Mouse (Mus musculus): ENCODE data around the gene Timm50.

DNA sequence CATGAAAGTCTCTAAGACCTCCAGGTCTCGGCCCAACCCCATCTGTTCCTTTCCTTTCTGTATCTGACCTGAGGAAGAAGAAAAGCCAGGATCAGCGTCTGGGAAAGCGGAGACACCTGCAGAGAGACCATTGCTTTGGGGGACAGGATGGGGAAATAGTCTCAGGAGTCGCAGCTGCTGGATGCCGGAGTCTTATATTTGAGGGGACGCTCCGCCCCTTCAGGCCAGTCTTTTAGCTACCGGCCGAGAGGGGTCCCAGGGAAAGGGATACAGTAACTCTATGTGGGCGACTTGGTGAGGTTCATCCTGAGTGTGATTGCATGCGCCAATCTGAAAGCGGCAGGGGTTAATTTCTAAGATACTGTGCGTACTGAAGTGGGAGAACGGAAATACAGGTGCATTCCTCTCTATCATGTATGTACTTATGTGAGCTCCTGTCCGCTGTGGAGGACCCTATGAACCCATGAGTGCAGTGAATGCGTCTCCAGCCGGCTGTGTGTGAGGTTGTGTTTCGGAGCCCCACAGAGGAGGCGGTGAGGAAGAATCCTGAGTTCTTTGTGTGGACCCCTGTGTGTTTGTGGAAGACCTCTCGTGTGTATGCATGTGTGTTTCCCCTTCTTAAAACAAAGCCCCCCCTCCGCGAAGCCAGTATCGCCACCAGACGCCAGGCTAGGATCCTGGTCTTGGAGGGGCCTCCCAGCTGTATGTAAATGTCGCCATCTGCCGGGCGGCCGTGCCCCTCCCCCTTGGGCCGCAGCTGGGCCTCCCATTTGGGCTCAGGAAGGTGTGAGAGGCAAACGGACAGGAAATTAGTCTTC is 10.0 kb downstream of the Timm50 start, which contains the start of gene Dll3:
- peak; percentile 35; the same call in 1 of the 2 replicates for TF ChIP-seq CTCF (IDR thresholded peaks at IDR 0.05; ENCODE audit: insufficient read depth, low read depth, low read length)
- TF ChIP-seq POLR2A (IDR thresholded peaks at IDR 0.05; ENCODE audit: insufficient read depth, low read depth, low read length): no peak

Measured in olfactory bulb, adult 2 months (tissue).